Mouse (Mus musculus) stomach, embryonic 14.5 days (tissue): Measurements from ENCODE around the gene Mt4. TPM values are rescaled to one million over a fixed set of nuclear protein-coding genes. Genes with fewer than 3 reads are reported as not detected.

Experiments used
- ATAC-seq: fragments of 200-750 bp; cut with Nextera tagmentation; 2 replicates; pipeline ENCODE4 v1.8.0; 2017; ENCODE audit warnings: low read depth, moderate TSS enrichment; ENCODE audit not compliant: insufficient number of reproducible peaks, insufficient read depth, low FRiP score
- H3K27ac ChIP-seq: fragments of 300-500 bp; sonication (generic); 2 replicates; pipeline ENCODE4 v1.5.1; 2014; ENCODE audit warnings: mild to moderate bottlenecking, low read length, moderate library complexity, mixed read lengths
- H3K27me3 ChIP-seq: fragments of 300-500 bp; sonication (generic); 2 replicates; pipeline ENCODE4 v1.6.1; 2014; ENCODE audit warnings: low read length, control low read depth, mixed read lengths; ENCODE audit not compliant: control insufficient read depth, insufficient read depth
- H3K36me3 ChIP-seq: fragments of 300-500 bp; sonication (generic); 2 replicates; pipeline ENCODE4 v1.6.1; 2014; ENCODE audit warnings: mild to moderate bottlenecking, control low read depth, low read length, moderate library complexity, mixed read lengths; ENCODE audit not compliant: control insufficient read depth, insufficient read depth
- H3K4me1 ChIP-seq: fragments of 300-500 bp; sonication (generic); 2 replicates; pipeline ENCODE4 v1.6.1; 2014; ENCODE audit warnings: low read length, control low read depth, mixed read lengths; ENCODE audit not compliant: control insufficient read depth, insufficient read depth
- H3K4me2 ChIP-seq: fragments of 300-500 bp; sonication (generic); replicated peaks from 2 replicates; pipeline ENCODE4 v1.6.1; 2014; ENCODE audit warnings: low read depth, low read length, control low read depth
- H3K4me3 ChIP-seq: fragments of 300-500 bp; sonication (generic); 2 replicates; pipeline ENCODE4 v1.5.1; 2014; ENCODE audit warnings: low read depth, low read length, control low read depth
- H3K9ac ChIP-seq: fragments of 300-500 bp; sonication (generic); replicated peaks from 2 replicates; pipeline ENCODE4 v1.6.1; 2014; ENCODE audit warnings: low read depth, mild to moderate bottlenecking, control low read depth, low read length, moderate library complexity, mixed read lengths
- H3K9me3 ChIP-seq: fragments of 300-500 bp; sonication (generic); 2 replicates; pipeline ENCODE4 v1.6.1; 2016; ENCODE audit warnings: low read depth, low read length, control low read depth; ENCODE audit not compliant: control insufficient read depth
- WGBS: fragments of 180-500 bp; shearing (Covaris S2); extraction: QIAGEN DNeasy Blood & Tissue Kit; methylation state at CpG from one replicate; pipeline ENCODE4 v1.1.7; 2014; 5-methylcytosine and 5-hydroxymethylcytosine counted together
- polyA plus RNA-seq: library from polyadenylated mRNA; unstranded; fragments of >200 nt; fragmentation: Nextera tagmentation; extraction: Ambion mirVana; gene quantifications from 2 replicates; pipeline ENCODE4 v1.2.1, GENCODE M21; 2014

Mt4 gene
- not detected in 2 replicates for polyA plus RNA-seq

- H3K27ac ChIP-seq, result no peak within 1 kb of the TSS
- no peaks in the 10 kb centered on the region for H3K27me3 ChIP-seq
- no peak for ATAC-seq
- H3K9me3 ChIP-seq, result no peaks in the 10 kb centered on the region
- 37% methylated on average over 6 of the region's 6 CpGs for WGBS
- H3K4me1 ChIP-seq, result no peaks in the 10 kb centered on the region
- no peak within 1 kb of the TSS for H3K4me3 ChIP-seq
- H3K4me2 ChIP-seq, result no peak within 1 kb of the TSS
- H3K36me3 ChIP-seq, result no peaks in the 10 kb centered on the region
- no peak within 1 kb of the TSS for H3K9ac ChIP-seq
Observed at GRCm38 (mm10) chr8:94136933-94137332, at the start of gene Mt4. TSS of gene Mt4 (plus strand) at chr8:94137197.

- Histone ChIP-seq H3K9me3 (no peaks in the 10 kb centered on the region), H3K27me3 (no peaks in the 10 kb centered on the region), H3K4me2 (no peak overlapping the region), H3K4me3 (no peak overlapping the region), H3K36me3 (no peaks in the 10 kb centered on the region), H3K4me1 (no peaks in the 10 kb centered on the region), H3K27ac (no peak overlapping the region), H3K9ac (no peak overlapping the region)
- 87% methylated on average over 9 of the region's 9 CpGs for WGBS
- no peak for ATAC-seq
Observed at GRCm38 (mm10) chr8:94087964-94088363, 49.0 kb upstream of the Mt4 start.

GRCm38 (mm10) chr8:94089715-94090114 is 47.3 kb upstream of the Mt4 start:
- no peak overlapping the region for H3K4me3 ChIP-seq
- H3K9ac ChIP-seq, result no peak overlapping the region
- no peak overlapping the region for H3K4me2 ChIP-seq
- H3K27me3 ChIP-seq, result no peaks in the 10 kb centered on the region
- WGBS, result 66% methylated on average over 6 of the region's 6 CpGs
- H3K4me1 ChIP-seq, result no peaks in the 10 kb centered on the region
- H3K27ac ChIP-seq, result no peak overlapping the region
- H3K9me3 ChIP-seq, result no peaks in the 10 kb centered on the region
- ATAC-seq, result no peak
- H3K36me3 ChIP-seq, result no peaks in the 10 kb centered on the region

- Histone ChIP-seq H3K27ac (no peak overlapping the region), H3K36me3 (no peaks in the 10 kb centered on the region), H3K9me3 (no peaks in the 10 kb centered on the region), H3K27me3 (no peaks in the 10 kb centered on the region), H3K4me2 (no peak overlapping the region), H3K4me3 (no peak overlapping the region), H3K9ac (no peak overlapping the region), H3K4me1 (no peaks in the 10 kb centered on the region)
- no peak for ATAC-seq
- 83% methylated on average over 9 of the region's 9 CpGs for WGBS
Observed at GRCm38 (mm10) chr8:94092848-94093247, 44.1 kb upstream of the Mt4 start.

DNA sequence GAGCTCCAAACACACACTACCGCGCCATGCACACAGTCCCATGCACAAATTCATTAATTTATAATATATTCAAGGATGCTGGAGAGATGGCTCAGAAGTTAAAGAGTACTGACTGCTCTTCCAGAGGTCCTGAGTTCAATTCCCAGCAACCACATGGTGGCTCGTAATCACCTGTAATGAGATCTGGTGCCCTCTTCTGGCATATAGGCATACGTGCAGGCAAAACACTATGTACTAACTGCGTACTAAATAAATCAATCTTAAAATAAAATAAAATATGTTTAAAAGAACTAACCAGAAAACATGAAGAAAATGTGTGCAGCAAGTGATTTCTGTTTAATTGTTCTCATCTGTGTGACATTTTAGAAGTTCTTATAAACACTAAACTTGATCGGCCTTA is 42.7 kb upstream of the Mt4 start:
- Histone ChIP-seq H3K27ac (no peak overlapping the region), H3K9me3 (no peaks in the 10 kb centered on the region), H3K36me3 (no peaks in the 10 kb centered on the region), H3K27me3 (no peaks in the 10 kb centered on the region), H3K4me1 (no peaks in the 10 kb centered on the region), H3K4me3 (no peak overlapping the region), H3K4me2 (no peak overlapping the region), H3K9ac (no peak overlapping the region)
- WGBS, result 77% methylated on average over 6 of the region's 6 CpGs
- ATAC-seq, result no peak

GRCm38 (mm10) chr8:94098081-94098974 is 38.7 kb upstream of the Mt4 start, which contains the start of gene Bbs2:
TSS of gene Bbs2 (minus strand) at chr8:94098928.
- Histone ChIP-seq H3K36me3 (no peaks in the 10 kb centered on the region), H3K27me3 (no peaks in the 10 kb centered on the region), H3K4me2 (peak within 1 kb of the TSS; percentile 53), H3K9me3 (no peaks in the 10 kb centered on the region), H3K4me1 (no peaks in the 10 kb centered on the region), H3K9ac (peak within 1 kb of the TSS; percentile 43), H3K27ac (peak within 1 kb of the TSS; percentile 85), H3K4me3 (peak within 1 kb of the TSS; percentile 53)
- ATAC-seq, result peak; percentile 98
- 1% methylated on average over 61 of the region's 61 CpGs for WGBS

DNA sequence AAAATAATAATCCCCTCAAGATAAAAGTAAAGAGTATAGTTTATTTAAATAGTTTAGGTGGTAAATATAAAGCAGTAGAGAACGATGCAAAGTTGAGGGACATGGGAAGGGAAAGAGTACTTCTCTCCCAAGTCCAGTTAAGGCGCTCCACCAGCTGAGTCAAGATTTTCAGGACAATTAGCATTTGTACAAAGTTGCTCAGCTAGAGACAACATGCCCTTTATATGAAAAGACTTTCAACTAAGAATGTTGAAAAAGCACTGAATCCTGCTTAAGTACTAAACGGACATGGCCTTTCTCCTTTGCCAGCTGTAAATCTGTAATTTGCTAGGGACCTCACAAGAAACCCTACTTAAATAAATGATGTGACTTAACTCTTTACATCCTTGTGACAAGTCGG is 38.0 kb upstream of the Mt4 start:
- H3K4me2 ChIP-seq, result peak overlapping the region; percentile 53
- ATAC-seq, result no peak
- H3K27me3 ChIP-seq, result no peaks in the 10 kb centered on the region
- no peak overlapping the region for H3K9ac ChIP-seq
- no peaks in the 10 kb centered on the region for H3K9me3 ChIP-seq
- H3K36me3 ChIP-seq, result no peaks in the 10 kb centered on the region
- peak overlapping the region; percentile 53; the same call in 1 of the 2 replicates for H3K4me3 ChIP-seq
- H3K4me1 ChIP-seq, result no peaks in the 10 kb centered on the region
- peak overlapping the region; percentile 85 for H3K27ac ChIP-seq
- 39% methylated on average over 4 of the region's 4 CpGs for WGBS

- 53% methylated on average over 5 of the region's 5 CpGs for WGBS
- no peak overlapping the region for H3K4me2 ChIP-seq
- no peaks in the 10 kb centered on the region for H3K9me3 ChIP-seq
Observed at GRCm38 (mm10) chr8:94104146-94104545, 32.9 kb upstream of the Mt4 start.

More at GRCm38 (mm10) chr8:94104146-94104545, 32.9 kb upstream of the Mt4 start:
- H3K27ac ChIP-seq, result no peak overlapping the region
- no peak overlapping the region for H3K9ac ChIP-seq
- no peaks in the 10 kb centered on the region for H3K36me3 ChIP-seq
- no peak for ATAC-seq
- H3K27me3 ChIP-seq, result no peaks in the 10 kb centered on the region
- H3K4me3 ChIP-seq, result no peak overlapping the region
- no peaks in the 10 kb centered on the region for H3K4me1 ChIP-seq
